Mouse (Mus musculus) olfactory bulb, adult 2 months (tissue): Measurements from ENCODE around the gene Syt5.

ENCODE experiments used
- CTCF ChIP-seq: fragments of 200-500 bp; IDR thresholded peaks from 2 replicates; pipeline ENCODE4 v1.5.1; 2012; ENCODE audit warnings: low read depth, mild to moderate bottlenecking, low read length, moderate library complexity; ENCODE audit not compliant: insufficient read depth
- POLR2A ChIP-seq: fragments of 200-500 bp; IDR thresholded peaks from 2 replicates; pipeline ENCODE4 v1.6.1; 2012; ENCODE audit warnings: mild to moderate bottlenecking, low read depth, low read length, moderate library complexity; ENCODE audit not compliant: insufficient read depth

GRCm38 (mm10) chr7:4541344-4541743 lies 6.0 kb downstream of the Syt5 start:
- TF ChIP-seq CTCF, result no peak
- no peak for TF ChIP-seq POLR2A
